Mouse (Mus musculus) kidney, adult 2 months (tissue): Measurements from ENCODE around the gene Ddi1.

Experiments
- CTCF ChIP-seq: fragments of 200-500 bp; conservative IDR thresholded peaks from 2 replicates; pipeline ENCODE4 v1.5.1; 2011; ENCODE audit warnings: low read depth, mild to moderate bottlenecking, control low read depth, low read length, moderate library complexity, mixed read lengths; ENCODE audit not compliant: insufficient read depth, insufficient read length
- POLR2A ChIP-seq: fragments of 200-500 bp; IDR thresholded peaks from one replicate; pipeline ENCODE4 v1.6.1; 2011; ENCODE audit warnings: low read depth, low read length, control low read depth

GRCm38 (mm10) chr9:6250320-6250719, 19.3 kb downstream of the Ddi1 start:
- TF ChIP-seq POLR2A = no peak
- no peak for TF ChIP-seq CTCF
